Mouse (Mus musculus) heart, embryonic 10.5 days (tissue): ENCODE data around the gene Elf1. TPM values are rescaled to one million over a fixed set of nuclear protein-coding genes. Genes with fewer than 3 reads are reported as not detected.
A peak's percentile ranks its signal among the peaks of the same experiment; 100 is the strongest.

ENCODE experiments used
- DNase-seq: peaks from one replicate; pipeline ENCODE4 v3.0.0-alpha.2; 2017; ENCODE audit warnings: low spot score
- H3K27ac ChIP-seq: fragments of 300-500 bp; sonication (generic); 2 replicates; pipeline ENCODE4 v1.5.1; 2016; ENCODE audit warnings: mild to moderate bottlenecking
- H3K27me3 ChIP-seq: fragments of 300-500 bp; sonication (generic); 2 replicates; pipeline ENCODE4 v1.6.1; 2016; ENCODE audit warnings: mild to moderate bottlenecking; ENCODE audit not compliant: poor library complexity, insufficient read depth, severe bottlenecking
- H3K36me3 ChIP-seq: fragments of 300-500 bp; sonication (generic); 2 replicates; pipeline ENCODE4 v1.6.1; 2016; ENCODE audit warnings: mild to moderate bottlenecking, moderate library complexity
- H3K4me1 ChIP-seq: fragments of 300-500 bp; sonication (generic); 2 replicates; pipeline ENCODE4 v1.6.1; 2016; ENCODE audit warnings: mild to moderate bottlenecking
- H3K4me3 ChIP-seq: fragments of 300-500 bp; sonication (generic); 2 replicates; pipeline ENCODE4 v1.5.1; 2016; ENCODE audit warnings: mild to moderate bottlenecking, moderate library complexity
- H3K9me3 ChIP-seq: fragments of 300-500 bp; sonication (generic); 2 replicates; pipeline ENCODE4 v1.6.1; 2016; ENCODE audit warnings: mild to moderate bottlenecking, moderate library complexity
- WGBS: fragments of 180-500 bp; shearing (Covaris S2); methylation state at CpG from one replicate; pipeline ENCODE4 v1.1.7; 2016; 5-methylcytosine and 5-hydroxymethylcytosine counted together
- polyA plus RNA-seq: library from polyadenylated mRNA; unstranded; fragments of >200 nt; fragmentation: Nextera tagmentation; extraction: Ambion mirVana; gene quantifications from 2 replicates; pipeline ENCODE4 v1.2.1, GENCODE M21; 2016

Gene Elf1
- polyA plus RNA-seq, 1 experiment from 2014 or later: 7.5 TPM

DNA sequence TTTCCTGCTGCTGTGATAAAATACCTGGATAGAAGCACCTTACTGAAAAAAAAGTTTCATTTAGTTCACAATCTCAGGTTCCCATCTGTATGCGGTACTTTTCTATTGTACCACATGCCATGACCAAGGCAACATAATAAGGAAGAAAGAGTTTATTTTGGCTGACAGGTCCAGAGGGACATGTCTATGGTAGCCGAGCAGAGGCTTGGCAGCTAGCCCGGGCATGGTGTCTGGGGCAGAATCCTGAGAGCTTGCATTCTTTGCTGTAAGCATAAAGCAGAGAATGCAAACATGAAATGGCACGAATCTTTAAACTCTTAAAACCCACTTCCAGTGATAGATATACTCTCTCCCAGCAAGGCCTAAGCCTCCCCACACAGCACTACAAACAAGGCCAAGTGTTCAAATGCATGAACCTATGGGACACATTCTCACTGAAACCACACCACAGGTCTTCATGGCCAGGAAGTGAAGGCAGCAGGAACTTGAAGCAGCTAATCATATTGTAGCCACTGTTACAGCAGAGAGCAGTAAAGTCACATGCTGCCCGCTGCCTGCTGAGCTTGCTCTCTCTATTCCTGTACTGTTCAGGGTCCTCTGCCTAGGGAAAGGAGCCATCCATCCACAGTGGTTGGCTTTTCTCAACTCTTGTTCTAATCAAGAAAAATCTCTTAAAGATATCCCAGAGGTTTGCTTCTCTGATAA is 22.5 kb downstream of the Elf1 start:
- Histone ChIP-seq H3K27me3 (no peaks in the 10 kb centered on the region), H3K27ac (peak overlapping the region; percentile 38; the same call in 1 of the 2 replicates), H3K4me1 (peaks cover 18% of the 10 kb centered on the region), H3K9me3 (no peaks in the 10 kb centered on the region), H3K4me3 (no peak overlapping the region), H3K36me3 (peaks cover 4% of the 10 kb centered on the region; the same call in 1 of the 2 replicates)
- DNase-seq: no peak
- 78% methylated on average over 5 of the region's 5 CpGs for WGBS

DNA sequence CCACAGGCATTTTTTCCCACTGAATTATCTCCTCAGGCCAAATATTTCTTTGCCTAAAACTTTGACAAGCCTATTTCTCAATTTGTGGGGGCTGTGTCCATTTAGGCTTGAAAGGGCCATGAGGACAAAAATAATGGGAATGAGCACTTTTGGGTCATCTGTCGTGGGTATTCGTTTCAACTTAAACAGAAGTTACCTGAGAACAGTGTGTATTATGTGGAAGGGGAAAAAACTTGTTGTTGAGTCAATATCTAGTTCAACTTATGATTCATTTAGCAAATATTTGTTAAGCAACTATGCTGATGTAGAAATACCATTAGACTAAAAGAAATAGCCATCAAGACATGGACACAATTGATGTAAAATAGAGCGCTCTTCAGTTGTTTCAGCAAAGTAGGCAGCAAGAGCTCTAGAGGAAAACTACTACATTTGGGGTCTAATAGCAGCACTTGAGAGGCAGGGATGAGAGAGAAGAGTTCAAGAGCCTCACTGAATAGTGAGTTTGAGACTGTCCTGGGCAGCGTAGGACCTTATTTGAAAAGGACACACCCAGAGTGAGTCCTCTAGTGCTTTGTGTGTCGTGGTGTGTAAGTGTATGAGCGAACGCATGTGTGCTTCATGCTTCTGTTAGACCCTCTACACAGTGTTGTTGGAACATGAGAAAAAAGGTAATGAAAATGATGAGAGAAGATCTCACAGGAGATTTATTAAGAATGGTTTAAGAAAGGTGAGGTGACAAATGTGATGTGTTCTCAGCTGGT is 23.4 kb downstream of the Elf1 start:
- Histone ChIP-seq H3K27me3 (no peaks in the 10 kb centered on the region), H3K27ac (no peak overlapping the region), H3K9me3 (no peaks in the 10 kb centered on the region), H3K4me1 (peaks cover 16% of the 10 kb centered on the region), H3K36me3 (peaks cover 4% of the 10 kb centered on the region; the same call in 1 of the 2 replicates), H3K4me3 (no peak overlapping the region)
- WGBS: 91% methylated on average over 7 of the region's 7 CpGs
- DNase-seq: no peak

DNA sequence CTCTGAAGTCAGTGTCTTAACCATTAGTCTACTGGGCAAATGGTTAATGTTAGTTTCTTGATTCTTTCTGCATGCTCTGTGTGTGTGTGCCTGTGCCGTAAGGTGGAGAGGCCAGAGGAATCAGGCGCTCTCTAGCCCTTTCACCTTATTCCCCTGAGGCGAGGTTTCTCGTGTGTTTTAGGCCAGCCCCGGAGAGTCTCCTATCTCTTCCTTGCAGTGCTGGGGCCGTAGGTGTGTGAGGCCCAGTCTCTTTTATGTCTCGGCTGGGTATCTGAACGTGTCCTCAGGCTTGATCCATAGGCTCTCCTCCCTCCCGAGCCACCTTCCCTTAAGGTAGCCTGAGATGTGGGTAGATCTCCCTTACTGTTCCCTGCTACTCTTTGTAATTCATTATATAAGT is 25.2 kb downstream of the Elf1 start:
- WGBS: 50% methylated on average over 9 of the region's 9 CpGs
- Histone ChIP-seq H3K27me3 (no peaks in the 10 kb centered on the region), H3K27ac (peak overlapping the region; percentile 22; the same call in 1 of the 2 replicates), H3K9me3 (no peaks in the 10 kb centered on the region), H3K36me3 (peaks cover 4% of the 10 kb centered on the region; the same call in 1 of the 2 replicates), H3K4me1 (peaks cover 18% of the 10 kb centered on the region), H3K4me3 (no peak overlapping the region)
- peak; percentile 90 for DNase-seq

DNA sequence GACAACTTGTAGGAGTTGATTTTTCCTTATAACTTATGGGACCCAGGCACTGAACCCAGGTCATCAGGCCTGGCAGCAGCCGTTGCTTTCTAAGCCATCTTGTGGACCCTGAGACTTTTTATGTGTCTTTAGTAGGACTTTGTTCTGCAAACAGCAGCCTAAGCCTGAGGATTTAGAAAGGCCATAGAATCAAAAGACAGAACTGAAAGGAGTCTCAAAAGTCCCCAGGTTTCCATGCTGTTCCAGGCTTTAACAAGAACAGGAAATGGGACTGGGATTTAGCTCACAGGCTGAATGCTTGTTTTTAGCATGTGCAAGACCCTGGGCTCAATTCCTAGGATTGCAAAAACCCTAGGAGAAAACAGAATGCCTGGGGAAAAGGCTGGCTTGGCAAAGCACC is 26.9 kb downstream of the Elf1 start:
- Histone ChIP-seq H3K4me1 (peaks cover 27% of the 10 kb centered on the region), H3K27ac (no peak overlapping the region), H3K27me3 (no peaks in the 10 kb centered on the region), H3K4me3 (no peak overlapping the region), H3K9me3 (no peaks in the 10 kb centered on the region), H3K36me3 (no peaks in the 10 kb centered on the region)
- 86% methylated on average over 1 of the region's 1 CpGs for WGBS
- DNase-seq: no peak

DNA sequence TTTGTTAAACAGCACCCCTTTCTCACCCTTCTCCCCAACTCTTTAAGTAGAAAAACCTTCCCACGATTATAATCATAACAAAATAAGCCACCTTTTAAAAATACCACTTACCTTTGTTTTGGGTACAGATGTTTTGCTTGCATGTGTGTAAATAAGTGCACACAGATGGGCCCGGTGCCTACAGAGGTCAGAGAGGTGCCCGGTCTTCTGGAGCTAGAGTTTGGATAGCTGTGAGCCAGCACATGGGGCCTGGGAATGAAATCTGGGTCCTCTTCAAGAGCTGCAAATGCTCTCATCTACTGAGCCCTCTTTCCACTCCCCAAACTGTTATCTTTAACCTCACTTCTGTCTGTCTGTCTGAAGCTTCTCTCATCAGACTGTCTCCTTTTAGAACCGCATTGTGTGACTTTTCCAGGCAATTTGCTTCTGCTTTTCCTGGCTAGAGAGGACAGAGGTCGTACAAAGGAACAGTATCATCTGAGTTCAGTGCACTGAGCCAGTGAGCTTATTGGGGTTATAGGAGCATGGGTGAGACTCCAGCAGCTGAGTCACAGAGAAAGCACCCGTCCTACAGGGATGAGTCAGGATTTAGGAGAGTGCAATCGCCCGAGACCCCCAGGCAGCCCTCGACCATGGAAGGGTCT is 27.8 kb downstream of the Elf1 start:
- H3K4me3 ChIP-seq: no peak overlapping the region
- no peaks in the 10 kb centered on the region for H3K27me3 ChIP-seq
- H3K4me1 ChIP-seq: peaks cover 22% of the 10 kb centered on the region
- H3K9me3 ChIP-seq: no peaks in the 10 kb centered on the region
- H3K36me3 ChIP-seq: no peaks in the 10 kb centered on the region
- no peak overlapping the region for H3K27ac ChIP-seq
- no peak for DNase-seq
- WGBS: 74% methylated on average over 9 of the region's 9 CpGs

DNA sequence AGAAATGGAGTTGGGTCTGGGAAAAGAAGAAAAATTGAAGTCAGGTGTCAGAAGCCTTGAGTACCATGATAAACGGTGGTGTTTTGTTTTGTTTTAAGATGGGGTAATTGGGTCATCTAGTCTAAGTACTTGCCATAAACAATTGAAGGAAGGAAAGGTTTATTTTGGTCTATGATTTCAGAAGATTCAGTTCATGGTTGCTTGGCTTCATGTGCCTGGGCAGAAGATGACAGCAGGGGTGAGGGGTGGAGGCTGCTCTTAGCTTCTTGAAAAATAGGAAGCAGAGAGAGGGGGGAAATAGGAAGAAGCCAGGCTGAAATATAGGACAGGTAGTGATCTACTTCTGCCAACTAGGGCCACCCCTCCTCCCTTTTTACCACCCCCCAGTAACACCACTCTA is 30.5 kb downstream of the Elf1 start:
- Histone ChIP-seq H3K4me3 (no peak overlapping the region), H3K36me3 (no peaks in the 10 kb centered on the region), H3K27me3 (no peaks in the 10 kb centered on the region), H3K27ac (no peak overlapping the region), H3K9me3 (no peaks in the 10 kb centered on the region), H3K4me1 (peaks cover 19% of the 10 kb centered on the region; the same call in 1 of the 2 replicates)
- no peak for DNase-seq
- WGBS: 58% methylated on average over 1 of the region's 1 CpGs

DNA sequence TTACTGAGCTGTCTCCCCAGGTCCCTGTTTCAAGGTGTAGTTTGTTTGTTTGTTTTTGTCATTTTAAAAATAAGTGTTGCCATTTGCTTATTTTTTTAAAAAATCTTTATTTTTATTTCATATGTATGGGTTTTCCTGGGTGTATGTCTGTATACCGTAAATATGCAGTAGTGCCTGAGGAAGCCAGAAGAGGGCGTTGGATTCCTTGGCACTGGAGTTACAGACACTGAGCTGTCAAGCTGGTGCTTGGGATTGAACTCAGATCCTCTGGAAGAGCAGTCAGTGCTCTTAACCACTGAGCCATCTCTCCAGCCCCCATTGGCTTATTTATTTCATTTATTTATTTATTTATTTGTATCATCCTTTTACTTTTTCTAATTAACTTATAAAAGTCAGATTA is 33.0 kb downstream of the Elf1 start:
- WGBS: 64% methylated on average over 2 of the region's 2 CpGs
- DNase-seq: no peak
- H3K27ac ChIP-seq: no peak overlapping the region
- no peaks in the 10 kb centered on the region for H3K36me3 ChIP-seq
- H3K4me1 ChIP-seq: peaks cover 15% of the 10 kb centered on the region; the same call in 1 of the 2 replicates
- no peaks in the 10 kb centered on the region for H3K9me3 ChIP-seq
- no peak overlapping the region for H3K4me3 ChIP-seq
- H3K27me3 ChIP-seq: no peaks in the 10 kb centered on the region

DNA sequence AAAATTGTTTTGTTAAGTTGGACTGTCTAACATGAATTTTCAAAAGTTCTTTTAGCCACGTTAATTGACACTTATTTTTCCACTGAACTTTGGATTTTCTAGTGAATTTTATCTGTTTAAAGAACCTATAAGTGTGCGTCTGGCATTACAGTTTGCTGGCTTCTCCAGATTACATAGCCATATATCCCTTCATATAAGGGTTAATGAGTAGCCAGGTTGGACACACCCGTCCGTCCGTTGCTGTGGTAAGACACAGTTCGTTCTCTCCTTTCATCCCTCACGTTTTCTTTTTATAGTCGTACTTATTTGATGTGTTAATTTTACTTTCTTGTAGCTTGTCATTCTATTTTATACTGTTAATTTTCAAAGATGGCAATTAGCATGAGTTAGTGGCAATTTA is 34.1 kb downstream of the Elf1 start:
- H3K27me3 ChIP-seq: no peaks in the 10 kb centered on the region
- H3K9me3 ChIP-seq: no peaks in the 10 kb centered on the region
- H3K4me1 ChIP-seq: peaks cover 15% of the 10 kb centered on the region; the same call in 1 of the 2 replicates
- H3K36me3 ChIP-seq: no peaks in the 10 kb centered on the region
- H3K4me3 ChIP-seq: no peak overlapping the region
- WGBS: 90% methylated on average over 8 of the region's 8 CpGs
- H3K27ac ChIP-seq: no peak overlapping the region
- no peak for DNase-seq

DNA sequence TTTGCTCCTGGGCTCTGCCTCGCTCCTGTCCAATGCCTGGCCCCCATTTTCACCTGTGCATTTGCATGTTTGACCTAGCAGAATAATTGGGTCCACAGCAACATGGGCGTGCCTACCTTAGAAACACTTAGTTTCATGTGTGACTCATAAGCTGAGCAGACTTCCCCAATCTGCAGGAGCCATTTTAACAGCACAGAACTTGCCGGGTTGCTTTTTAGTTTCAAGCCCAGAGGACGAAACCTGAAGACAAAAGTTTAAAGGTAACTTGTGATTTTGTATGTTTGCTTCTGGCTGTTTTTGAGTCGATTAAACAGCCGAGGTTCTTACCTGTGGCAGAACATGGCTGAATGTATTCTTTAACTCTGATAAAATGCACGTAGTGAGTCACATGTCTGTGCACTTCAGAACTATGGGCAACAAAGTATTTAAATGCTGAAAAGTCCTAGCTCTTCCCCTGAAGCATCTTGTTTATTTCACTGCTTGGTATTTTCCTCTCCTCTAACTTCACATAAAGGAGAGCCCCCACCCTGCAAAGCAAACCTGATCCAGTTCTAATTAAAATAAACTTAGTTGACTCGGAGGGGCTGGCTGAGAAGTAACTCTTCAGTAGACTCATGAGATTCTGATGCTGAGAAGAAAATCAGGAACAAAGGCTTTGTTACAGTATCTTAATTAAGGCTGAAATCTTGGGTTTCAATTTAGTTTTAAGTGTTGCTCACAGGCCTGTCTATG is 34.7 kb downstream of the Elf1 start:
- Histone ChIP-seq H3K4me1 (peaks cover 15% of the 10 kb centered on the region; the same call in 1 of the 2 replicates), H3K27ac (no peak overlapping the region), H3K9me3 (no peaks in the 10 kb centered on the region), H3K27me3 (no peaks in the 10 kb centered on the region), H3K4me3 (no peak overlapping the region), H3K36me3 (no peaks in the 10 kb centered on the region)
- 81% methylated on average over 8 of the region's 8 CpGs for WGBS
- DNase-seq: no peak

DNA sequence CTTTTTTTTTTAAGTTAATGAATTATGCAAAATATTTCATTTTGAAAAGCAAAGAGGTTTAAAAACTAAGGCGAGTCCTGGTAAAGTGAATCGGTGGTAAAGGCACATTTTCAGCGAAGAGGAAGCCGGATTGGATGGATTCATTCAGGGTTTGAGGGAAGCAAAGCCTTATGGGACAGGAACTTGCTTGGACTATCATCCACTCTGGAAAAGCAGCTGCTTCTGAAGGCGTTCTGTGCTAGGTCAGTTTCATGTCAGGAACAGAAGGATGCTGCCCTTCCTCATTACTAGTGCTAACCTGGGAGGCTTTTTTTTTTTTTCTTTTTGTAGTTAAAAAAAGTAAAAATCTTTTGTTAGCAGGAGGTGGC is 35.2 kb downstream of the Elf1 start:
- WGBS: 82% methylated on average over 5 of the region's 5 CpGs
- H3K9me3 ChIP-seq: no peaks in the 10 kb centered on the region
- H3K27me3 ChIP-seq: no peaks in the 10 kb centered on the region
- H3K4me1 ChIP-seq: peaks cover 14% of the 10 kb centered on the region; the same call in 1 of the 2 replicates
- no peak for DNase-seq
- H3K4me3 ChIP-seq: no peak overlapping the region
- H3K36me3 ChIP-seq: no peaks in the 10 kb centered on the region
- no peak overlapping the region for H3K27ac ChIP-seq

DNA sequence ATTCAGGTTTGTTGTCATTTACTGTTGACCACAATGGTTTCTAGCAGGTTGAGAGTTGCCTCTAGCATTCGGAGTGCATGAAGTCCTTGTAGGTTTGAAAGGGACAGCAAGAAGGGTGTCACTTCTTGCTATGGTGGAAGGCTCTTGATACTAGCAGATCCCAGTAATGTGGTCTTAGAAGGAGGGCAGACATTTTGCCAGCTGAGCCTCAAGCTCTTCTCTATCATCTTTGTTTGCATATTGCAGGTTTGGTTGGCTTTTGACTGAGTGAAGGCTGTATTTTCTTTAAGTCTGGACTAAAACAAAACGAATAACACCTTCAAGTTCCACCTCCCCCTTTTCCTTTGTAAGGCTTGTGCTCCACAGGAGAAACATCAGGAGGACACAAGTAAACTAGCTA is 35.8 kb downstream of the Elf1 start:
- no peak for DNase-seq
- H3K9me3 ChIP-seq: no peaks in the 10 kb centered on the region
- no peaks in the 10 kb centered on the region for H3K27me3 ChIP-seq
- 79% methylated on average over 2 of the region's 2 CpGs for WGBS
- peaks cover 13% of the 10 kb centered on the region; the same call in 1 of the 2 replicates for H3K4me1 ChIP-seq
- H3K4me3 ChIP-seq: no peak overlapping the region
- H3K36me3 ChIP-seq: no peaks in the 10 kb centered on the region
- H3K27ac ChIP-seq: no peak overlapping the region

DNA sequence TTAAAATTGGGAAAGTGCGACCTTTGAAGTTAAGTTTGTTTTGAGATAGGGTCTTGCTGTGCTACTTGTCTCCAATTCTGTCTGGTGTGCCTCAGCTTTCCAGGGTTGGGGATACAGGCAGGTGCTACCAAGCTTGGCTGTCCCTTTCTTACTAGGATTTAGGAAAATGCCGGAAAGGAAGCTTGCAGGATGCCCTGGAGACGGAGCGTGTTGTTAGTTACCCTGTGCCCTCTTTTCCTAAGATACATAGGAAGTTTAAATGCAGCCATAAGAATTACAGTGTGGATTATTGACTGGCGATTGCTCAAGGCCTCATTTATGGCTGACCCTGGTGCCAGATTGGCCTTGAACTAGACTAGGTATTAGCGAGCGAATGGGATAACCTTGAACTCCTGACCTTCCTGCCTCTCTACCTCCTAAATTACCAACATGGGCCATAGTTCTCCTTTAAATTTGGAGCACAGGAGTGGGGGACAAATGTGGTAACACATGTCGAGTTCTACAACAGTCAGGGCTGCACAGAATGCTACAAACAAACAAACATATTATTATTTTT is 36.3 kb downstream of the Elf1 start:
- Histone ChIP-seq H3K4me1 (peaks cover 9% of the 10 kb centered on the region; the same call in 1 of the 2 replicates), H3K36me3 (no peaks in the 10 kb centered on the region), H3K9me3 (no peaks in the 10 kb centered on the region), H3K27ac (no peak overlapping the region), H3K27me3 (no peaks in the 10 kb centered on the region), H3K4me3 (no peak overlapping the region)
- WGBS: 89% methylated on average over 8 of the region's 8 CpGs
- DNase-seq: no peak
